Mouse (Mus musculus): ENCODE data around the gene Ccdc171. TPM values are rescaled to one million over a fixed set of nuclear protein-coding genes. Genes with fewer than 3 reads are reported as not detected.

The Ccdc171 gene
- polyA plus RNA-seq, 1 experiment from 2014 or later, result 3.7 TPM

DNA sequence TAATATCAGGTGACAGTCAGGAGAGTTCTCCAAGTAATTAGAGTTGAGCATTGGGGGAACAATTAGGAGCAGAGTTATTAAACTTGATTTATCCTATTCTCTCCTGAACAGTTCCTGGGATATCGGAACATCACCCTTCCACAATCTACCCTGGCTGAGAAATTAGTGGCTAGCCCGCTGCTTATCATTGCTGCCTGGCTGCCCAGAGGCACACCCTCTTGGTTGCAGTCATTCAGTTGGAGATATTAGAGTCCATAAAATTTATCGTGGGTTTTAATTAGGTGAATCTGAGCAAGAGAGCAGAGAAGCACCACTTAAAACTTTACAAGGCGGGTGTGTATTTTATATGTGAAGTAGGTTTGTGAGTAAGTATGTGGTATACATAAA, 214.5 kb downstream of the Ccdc171 start:
- no peaks in the 10 kb centered on the region for H3K27me3 ChIP-seq
- H3K4me1 ChIP-seq, result peaks cover 3% of the 10 kb centered on the region; the same call in 1 of the 2 replicates
- no peaks in the 10 kb centered on the region for H3K36me3 ChIP-seq
- no peak overlapping the region for H3K4me2 ChIP-seq
- ATAC-seq (replicated peaks; ENCODE audit: low FRiP score), result no peak
- WGBS, result 62% methylated on average over 4 of the region's 4 CpGs
- no peaks in the 10 kb centered on the region for H3K9me3 ChIP-seq (replicated peaks)
- no peak overlapping the region for H3K9ac ChIP-seq
- H3K27ac ChIP-seq, result no peak overlapping the region
- no peak overlapping the region for H3K4me3 ChIP-seq (replicated peaks)

DNA sequence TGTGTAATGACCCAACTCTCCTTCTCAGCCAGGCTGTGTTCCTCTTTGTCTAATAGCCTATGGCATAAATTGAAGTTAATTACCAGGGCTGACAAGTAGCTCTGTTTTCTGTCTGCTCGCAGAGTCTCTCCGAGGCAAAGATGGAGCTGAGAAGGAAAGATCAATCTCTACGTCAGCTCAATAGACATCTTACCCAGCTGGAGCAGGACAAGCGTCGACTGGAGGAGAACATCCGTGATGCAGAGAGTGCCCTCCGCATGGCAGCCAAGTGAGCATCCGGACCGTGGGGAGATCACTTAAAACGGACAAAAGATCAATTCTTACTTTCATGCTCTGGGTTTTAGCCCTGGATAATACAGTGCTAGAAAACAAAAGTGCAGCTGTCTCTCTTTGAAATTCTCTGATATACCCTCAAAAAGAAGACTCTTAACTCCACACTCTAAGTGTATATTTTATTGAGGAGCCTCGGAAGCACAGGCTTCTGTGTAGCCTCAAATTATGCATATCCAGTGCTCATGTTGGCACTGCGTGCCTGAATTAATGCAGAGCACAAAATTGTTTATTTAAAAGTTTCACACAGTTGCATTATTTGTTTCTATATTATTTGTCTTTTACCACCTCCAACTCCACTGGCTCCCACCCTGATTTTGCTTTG, 217.6 kb downstream of the Ccdc171 start:
- Histone ChIP-seq H3K9me3 (replicated peaks) (no peaks in the 10 kb centered on the region), H3K36me3 (no peaks in the 10 kb centered on the region), H3K4me1 (peaks cover 3% of the 10 kb centered on the region; the same call in 1 of the 2 replicates), H3K27ac (no peak overlapping the region), H3K9ac (no peak overlapping the region), H3K4me3 (replicated peaks) (no peak overlapping the region), H3K27me3 (no peaks in the 10 kb centered on the region), H3K4me2 (peak overlapping the region; percentile 28; the same call in 1 of the 2 replicates)
- WGBS, result 38% methylated on average over 12 of the region's 12 CpGs
- no peak for ATAC-seq (replicated peaks; ENCODE audit: low FRiP score)

DNA sequence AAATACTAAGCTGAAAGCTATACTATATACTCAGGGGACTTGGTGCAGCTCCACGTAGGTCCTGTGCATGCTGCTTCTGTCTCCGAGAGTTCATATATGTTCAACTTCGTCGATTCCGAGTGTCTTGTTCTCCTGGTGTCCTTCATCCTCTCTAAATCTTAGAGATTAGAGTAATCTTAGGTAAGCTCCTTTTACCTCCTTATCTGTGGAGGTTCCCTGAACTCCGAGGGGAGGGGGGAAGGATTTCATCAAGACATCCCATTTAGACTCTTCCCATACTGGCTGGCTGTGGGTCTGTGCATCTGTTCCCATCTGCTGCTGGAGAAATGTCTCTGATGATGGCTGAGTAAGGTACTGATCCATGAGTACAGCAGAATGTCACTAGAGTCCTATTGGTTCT, 249.8 kb downstream of the Ccdc171 start:
- no peaks in the 10 kb centered on the region for H3K9me3 ChIP-seq (replicated peaks)
- H3K36me3 ChIP-seq, result no peaks in the 10 kb centered on the region
- no peak overlapping the region for H3K27ac ChIP-seq
- H3K4me3 ChIP-seq (replicated peaks), result no peak overlapping the region
- no peak overlapping the region for H3K9ac ChIP-seq
- no peaks in the 10 kb centered on the region for H3K27me3 ChIP-seq
- 94% methylated on average over 6 of the region's 6 CpGs for WGBS
- ATAC-seq (replicated peaks; ENCODE audit: low FRiP score), result no peak
- no peaks in the 10 kb centered on the region for H3K4me1 ChIP-seq
- H3K4me2 ChIP-seq, result no peak overlapping the region

DNA sequence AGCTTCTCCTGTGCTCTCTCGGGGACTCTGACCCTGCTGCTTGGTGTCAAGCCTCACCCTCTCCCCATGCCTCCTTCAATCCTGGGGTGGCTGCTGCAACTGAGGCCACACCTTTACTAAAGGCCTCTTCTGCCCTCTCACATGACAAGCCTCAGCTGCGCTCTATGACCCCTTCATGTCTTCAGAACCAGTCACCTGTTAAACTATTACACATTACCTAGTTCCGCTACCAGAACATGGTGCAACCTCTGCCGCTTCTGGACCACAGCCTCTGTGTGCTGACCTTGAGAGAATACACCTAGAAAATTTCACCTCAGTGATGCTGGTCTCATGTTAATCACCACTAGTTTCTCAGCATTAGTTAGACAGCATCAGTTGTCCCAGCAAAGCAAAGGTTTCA, 254.7 kb downstream of the Ccdc171 start:
- ATAC-seq (replicated peaks; ENCODE audit: low FRiP score), result no peak
- no peak overlapping the region for H3K4me3 ChIP-seq (replicated peaks)
- WGBS, result 86% methylated on average over 4 of the region's 4 CpGs

DNA sequence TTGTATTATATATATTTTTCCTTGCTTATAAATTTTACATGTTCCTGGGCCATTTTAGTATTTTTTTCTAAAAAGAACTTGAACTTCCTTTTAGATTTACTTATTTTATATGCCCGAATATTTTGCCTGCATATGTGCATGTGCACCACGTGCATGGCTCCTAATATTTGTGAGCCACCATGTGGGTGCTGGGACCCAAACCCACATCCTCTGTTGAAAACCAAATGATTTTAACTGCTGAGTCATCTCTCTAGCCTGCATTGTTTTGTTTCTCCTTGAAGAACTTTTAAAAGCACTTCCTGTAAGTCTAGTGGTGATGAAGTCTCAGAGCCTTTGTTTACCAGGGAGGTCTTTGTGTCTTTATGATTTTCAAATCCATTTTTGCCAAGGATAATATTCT, 259.8 kb downstream of the Ccdc171 start:
- Histone ChIP-seq H3K4me2 (no peak overlapping the region), H3K4me3 (replicated peaks) (no peak overlapping the region), H3K27ac (no peak overlapping the region), H3K27me3 (no peaks in the 10 kb centered on the region), H3K9ac (no peak overlapping the region), H3K4me1 (no peaks in the 10 kb centered on the region), H3K36me3 (no peaks in the 10 kb centered on the region), H3K9me3 (replicated peaks) (no peaks in the 10 kb centered on the region)
- WGBS, result 81% methylated on average over 2 of the region's 2 CpGs
- ATAC-seq (replicated peaks; ENCODE audit: low FRiP score), result no peak

More for the DNA sequence above, 254.7 kb downstream of the Ccdc171 start:
- no peak overlapping the region for H3K9ac ChIP-seq
- H3K27ac ChIP-seq, result no peak overlapping the region
- no peak overlapping the region for H3K4me2 ChIP-seq
- no peaks in the 10 kb centered on the region for H3K36me3 ChIP-seq
- H3K4me1 ChIP-seq, result no peaks in the 10 kb centered on the region
- H3K27me3 ChIP-seq, result no peaks in the 10 kb centered on the region
- no peaks in the 10 kb centered on the region for H3K9me3 ChIP-seq (replicated peaks)

DNA sequence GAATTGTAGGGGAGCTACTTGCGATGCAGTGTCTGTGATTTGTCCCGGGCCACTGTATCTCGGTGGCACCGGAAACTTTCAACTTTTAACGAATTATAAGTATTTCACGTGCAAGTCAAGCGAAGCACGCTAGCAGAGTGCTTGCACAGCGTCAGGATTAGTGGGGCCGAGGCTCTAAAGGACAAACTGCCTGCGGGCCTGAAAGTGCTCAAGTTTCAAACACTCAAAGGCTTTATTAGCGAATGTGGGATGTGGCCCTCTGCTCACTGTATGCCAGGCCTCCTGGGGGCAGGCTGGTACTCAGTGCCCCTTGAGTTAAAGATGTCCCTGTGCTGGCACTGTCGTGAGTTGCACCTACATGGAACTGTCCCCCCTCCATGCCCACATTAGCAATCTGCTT, 266.5 kb downstream of the Ccdc171 start:
- Histone ChIP-seq H3K27me3 (no peaks in the 10 kb centered on the region), H3K4me2 (no peak overlapping the region), H3K9ac (no peak overlapping the region), H3K9me3 (replicated peaks) (no peaks in the 10 kb centered on the region), H3K4me1 (peaks cover 9% of the 10 kb centered on the region), H3K4me3 (replicated peaks) (no peak overlapping the region), H3K36me3 (no peaks in the 10 kb centered on the region), H3K27ac (no peak overlapping the region)
- 30% methylated on average over 13 of the region's 13 CpGs for WGBS
- no peak for ATAC-seq (replicated peaks; ENCODE audit: low FRiP score)

DNA sequence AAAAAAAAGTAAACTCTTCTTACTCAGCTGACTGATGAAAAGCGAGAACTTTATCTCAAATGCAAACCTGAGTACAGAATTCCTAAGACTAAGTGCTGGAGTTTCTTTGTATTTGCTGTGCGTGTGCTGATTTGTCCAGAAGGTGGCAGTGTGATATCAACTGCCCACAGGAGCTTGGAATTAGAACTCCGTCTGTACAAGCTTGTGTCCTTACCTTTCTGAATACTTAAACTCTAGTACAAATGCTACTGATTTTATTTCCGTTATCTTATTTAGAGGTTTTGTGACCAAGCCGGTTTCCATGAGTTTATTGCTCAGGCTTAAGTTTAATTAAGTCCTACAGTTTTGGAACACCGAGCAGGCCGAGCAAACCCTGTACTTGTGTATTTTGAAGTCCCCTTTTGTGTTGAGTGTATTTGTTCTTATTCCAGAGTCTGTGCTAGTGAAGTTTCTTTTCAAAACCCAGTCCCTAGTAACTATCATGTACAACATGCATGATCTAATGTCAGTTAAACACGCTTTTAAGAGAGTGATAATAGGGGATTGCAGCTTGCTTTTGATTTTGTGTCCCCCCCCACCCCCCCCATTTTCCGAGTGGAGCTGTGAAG, 269.1 kb downstream of the Ccdc171 start:
- Histone ChIP-seq H3K4me1 (peaks cover 9% of the 10 kb centered on the region), H3K27me3 (no peaks in the 10 kb centered on the region), H3K4me2 (peak overlapping the region; percentile 38; the same call in 1 of the 2 replicates), H3K36me3 (no peaks in the 10 kb centered on the region), H3K27ac (no peak overlapping the region), H3K9ac (no peak overlapping the region), H3K9me3 (replicated peaks) (no peaks in the 10 kb centered on the region), H3K4me3 (replicated peaks) (no peak overlapping the region)
- WGBS, result 20% methylated on average over 9 of the region's 9 CpGs
- peak; percentile 74 for ATAC-seq (replicated peaks; ENCODE audit: low FRiP score)

DNA sequence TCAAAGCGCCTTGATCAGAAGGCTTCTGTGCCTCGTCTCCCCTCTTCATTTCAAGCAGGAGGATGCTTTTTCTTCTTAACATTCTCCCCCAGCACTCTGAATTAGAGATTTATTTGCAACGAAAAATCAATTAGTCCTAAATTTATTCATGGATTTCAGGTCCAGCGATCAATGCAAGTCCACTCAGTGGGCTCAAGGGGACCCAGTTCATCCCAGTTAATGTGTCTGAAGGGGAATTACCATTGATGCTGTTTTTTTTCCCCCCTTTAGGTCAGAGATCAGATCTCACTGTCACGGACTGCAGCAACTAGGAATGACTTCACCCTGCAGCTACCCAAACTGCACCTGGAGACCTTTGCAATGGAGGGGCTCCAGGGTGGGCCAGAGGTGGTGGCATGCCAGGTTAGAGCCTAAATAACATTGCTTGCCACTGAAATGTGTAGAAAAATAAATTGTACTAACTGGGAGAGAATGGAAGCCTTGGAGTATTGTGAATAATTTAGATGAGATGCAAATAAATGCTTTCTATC, 269.6 kb downstream of the Ccdc171 start:
- ATAC-seq (replicated peaks; ENCODE audit: low FRiP score), result 0 out of 2 replicates have a peak, but pooled peaks have one; percentile 46
- 46% methylated on average over 5 of the region's 5 CpGs for WGBS
- Histone ChIP-seq H3K27me3 (no peaks in the 10 kb centered on the region), H3K9ac (no peak overlapping the region), H3K4me3 (replicated peaks) (no peak overlapping the region), H3K9me3 (replicated peaks) (no peaks in the 10 kb centered on the region), H3K4me1 (peaks cover 9% of the 10 kb centered on the region), H3K27ac (no peak overlapping the region), H3K4me2 (no peak overlapping the region), H3K36me3 (no peaks in the 10 kb centered on the region)

DNA sequence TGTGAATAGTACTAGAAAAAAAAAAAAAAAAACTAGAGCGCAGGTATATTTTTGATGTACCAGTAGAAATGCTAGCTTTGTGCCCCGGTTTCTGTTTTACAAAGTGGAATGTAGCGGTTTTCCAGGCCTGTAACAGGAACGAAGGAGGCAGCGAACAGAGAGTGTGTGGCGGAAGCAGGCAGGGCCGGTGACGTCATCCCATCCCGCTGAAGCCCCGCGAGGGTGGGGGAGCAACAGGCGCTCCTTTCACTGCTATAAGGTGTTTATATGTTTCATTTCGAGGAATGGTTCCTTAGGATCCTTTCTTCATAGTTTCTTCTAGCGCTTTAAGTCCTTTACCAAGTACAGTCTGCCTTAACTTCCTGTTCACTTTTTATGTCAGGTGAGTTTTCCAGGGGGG, 272.6 kb downstream of the Ccdc171 start:
- 86% methylated on average over 14 of the region's 14 CpGs for WGBS
- H3K27me3 ChIP-seq, result no peaks in the 10 kb centered on the region
- peaks cover 9% of the 10 kb centered on the region; the same call in 1 of the 2 replicates for H3K4me1 ChIP-seq
- H3K4me2 ChIP-seq, result no peak overlapping the region
- H3K9me3 ChIP-seq (replicated peaks), result no peaks in the 10 kb centered on the region
- H3K4me3 ChIP-seq (replicated peaks), result no peak overlapping the region
- H3K9ac ChIP-seq, result no peak overlapping the region
- no peak for ATAC-seq (replicated peaks; ENCODE audit: low FRiP score)
- H3K27ac ChIP-seq, result no peak overlapping the region
- no peaks in the 10 kb centered on the region for H3K36me3 ChIP-seq

DNA sequence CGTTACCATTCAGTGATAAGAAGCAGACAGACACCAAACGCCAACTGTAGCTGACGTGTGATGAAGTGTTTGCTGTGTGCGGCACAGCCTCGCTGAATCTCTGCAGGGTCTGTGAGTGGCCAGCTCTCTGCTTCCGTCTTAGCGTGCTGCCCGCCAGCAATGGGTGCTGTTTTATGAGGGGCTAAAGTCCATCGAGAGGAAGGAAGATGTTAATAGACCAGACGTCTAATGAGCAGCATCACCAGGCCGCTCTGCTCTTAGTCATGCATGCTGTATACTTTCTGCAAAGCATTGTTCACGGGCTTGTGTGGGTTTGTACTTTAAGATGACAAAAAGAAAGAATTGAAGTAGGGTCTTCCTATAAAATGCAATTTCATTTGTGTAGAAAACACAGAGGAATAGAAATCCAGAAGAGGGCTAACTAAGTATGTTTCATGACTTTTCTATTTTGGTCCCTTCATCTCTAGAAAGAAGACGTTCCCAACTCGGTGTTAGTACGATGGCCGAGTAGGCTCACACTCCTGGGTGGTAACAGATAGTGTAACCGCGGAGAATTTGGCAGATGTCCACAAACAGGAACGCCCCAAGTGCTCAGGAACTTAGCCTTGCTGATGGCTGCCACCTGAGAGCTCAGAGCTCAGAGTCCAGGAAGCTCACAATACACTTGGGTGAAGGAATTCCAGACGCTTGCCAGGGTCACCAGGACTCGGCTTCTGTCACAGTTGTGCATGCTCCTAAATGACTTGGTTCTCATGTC, 273.5 kb downstream of the Ccdc171 start:
- ATAC-seq (replicated peaks; ENCODE audit: low FRiP score), result no peak
- WGBS, result 77% methylated on average over 21 of the region's 21 CpGs

DNA sequence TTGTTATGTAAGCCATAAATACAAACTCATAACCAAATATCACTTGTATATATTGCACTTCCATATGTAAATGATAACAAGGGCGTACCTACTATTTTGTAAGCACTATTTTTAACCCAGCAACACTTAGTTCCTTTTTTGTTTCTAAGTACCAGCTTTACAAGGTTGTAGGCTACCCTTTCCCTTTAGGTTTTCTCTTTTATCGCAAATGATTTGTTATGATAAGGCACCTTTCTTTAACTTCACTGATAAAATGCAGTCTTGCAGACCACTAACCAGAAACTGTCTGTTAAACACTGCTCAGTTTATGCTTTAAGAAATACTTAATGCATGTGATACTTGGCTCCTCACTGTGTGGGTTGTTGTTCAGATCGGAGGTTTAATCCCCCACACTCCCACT, 275.1 kb downstream of the Ccdc171 start:
- WGBS, result 64% methylated on average over 3 of the region's 3 CpGs
- Histone ChIP-seq H3K4me1 (no peaks in the 10 kb centered on the region), H3K4me3 (replicated peaks) (no peak overlapping the region), H3K27me3 (no peaks in the 10 kb centered on the region), H3K4me2 (no peak overlapping the region), H3K9ac (no peak overlapping the region), H3K27ac (no peak overlapping the region), H3K36me3 (no peaks in the 10 kb centered on the region), H3K9me3 (replicated peaks) (no peaks in the 10 kb centered on the region; the same call in 1 of the 2 replicates)
- ATAC-seq (replicated peaks; ENCODE audit: low FRiP score), result no peak

More for the DNA sequence above, 273.5 kb downstream of the Ccdc171 start:
- H3K4me1 ChIP-seq, result peaks cover 9% of the 10 kb centered on the region; the same call in 1 of the 2 replicates
- H3K9me3 ChIP-seq (replicated peaks), result no peaks in the 10 kb centered on the region
- H3K4me3 ChIP-seq (replicated peaks), result no peak overlapping the region
- H3K27me3 ChIP-seq, result no peaks in the 10 kb centered on the region
- no peak overlapping the region for H3K27ac ChIP-seq
- H3K9ac ChIP-seq, result no peak overlapping the region
- H3K36me3 ChIP-seq, result no peaks in the 10 kb centered on the region
- no peak overlapping the region for H3K4me2 ChIP-seq

DNA sequence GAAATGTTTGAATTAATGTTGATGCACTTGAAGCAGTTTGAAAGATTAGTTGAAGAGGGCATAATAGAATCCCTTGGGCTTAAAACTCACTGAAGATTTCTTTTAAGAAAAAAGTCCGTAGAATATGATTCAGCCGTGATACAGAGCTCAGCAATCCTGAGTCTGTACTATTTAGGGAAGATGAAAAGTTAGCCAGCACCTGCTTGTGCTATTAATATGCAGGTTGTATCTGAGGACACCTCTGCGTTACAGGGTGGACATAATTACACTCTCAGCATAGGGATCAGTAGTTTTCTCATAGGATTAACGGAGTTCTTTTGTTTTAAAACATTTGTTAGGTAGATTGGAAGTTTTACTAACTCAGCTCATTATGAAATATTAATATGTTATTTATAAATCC, 291.6 kb downstream of the Ccdc171 start:
- H3K27me3 ChIP-seq, result no peaks in the 10 kb centered on the region
- no peaks in the 10 kb centered on the region for H3K4me1 ChIP-seq
- no peak for ATAC-seq (replicated peaks; ENCODE audit: low FRiP score)
- no peak overlapping the region for H3K4me3 ChIP-seq (replicated peaks)
- no peaks in the 10 kb centered on the region for H3K9me3 ChIP-seq (replicated peaks)
- no peak overlapping the region for H3K4me2 ChIP-seq
- WGBS, result 86% methylated on average over 4 of the region's 4 CpGs
- no peak overlapping the region for H3K27ac ChIP-seq
- H3K9ac ChIP-seq, result no peak overlapping the region
- no peaks in the 10 kb centered on the region for H3K36me3 ChIP-seq

Measured in kidney, embryonic 15.5 days (tissue).